Mouse (Mus musculus) kidney, adult 2 months (tissue): Measurements from ENCODE around the gene Gimap7.

Experiments used
- CTCF ChIP-seq: fragments of 200-500 bp; conservative IDR thresholded peaks from 2 replicates; pipeline ENCODE4 v1.5.1; 2011; ENCODE audit warnings: low read depth, mild to moderate bottlenecking, control low read depth, low read length, moderate library complexity, mixed read lengths; ENCODE audit not compliant: insufficient read depth, insufficient read length
- POLR2A ChIP-seq: fragments of 200-500 bp; IDR thresholded peaks from one replicate; pipeline ENCODE4 v1.6.1; 2011; ENCODE audit warnings: low read depth, low read length, control low read depth

DNA sequence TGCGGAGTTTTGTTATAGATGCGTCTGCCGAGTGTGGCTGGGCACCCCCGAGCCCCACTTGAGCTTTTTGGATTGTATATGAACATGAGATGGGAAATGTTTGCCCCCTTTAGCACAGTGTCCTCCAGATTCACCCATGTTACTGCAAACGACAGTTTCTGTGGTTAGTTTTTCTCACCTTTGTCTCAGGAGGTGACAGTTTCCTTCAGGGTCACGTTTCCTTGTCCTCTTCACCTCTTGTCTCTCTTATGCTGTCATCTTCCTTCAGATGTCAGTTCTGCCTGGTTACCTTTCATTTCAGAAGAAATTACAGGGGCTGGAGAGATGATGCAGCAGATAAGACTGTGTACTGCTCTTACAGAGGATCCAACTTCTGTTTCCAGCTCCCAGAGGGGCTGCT is 38.7 kb upstream of the Gimap7 start:
- TF ChIP-seq CTCF (no peak), POLR2A (no peak)
